Mouse (Mus musculus) naive thymus-derived CD4-positive, alpha-beta T cell, adult 2 months (primary cell): ENCODE results near the gene Mthfd2.

Experiments
- DNase-seq: peaks from one replicate; pipeline ENCODE4 v3.0.0-alpha.2; 2011; ENCODE audit warnings: low read depth

Mthfd2 gene

GRCm38 (mm10) chr6:83341387-83341786, 15.7 kb upstream of the Mthfd2 start:
- no peak for DNase-seq

GRCm38 (mm10) chr6:83327591-83328190, 2.0 kb upstream of the Mthfd2 start:
- no peak for DNase-seq

GRCm38 (mm10) chr6:83326761-83327160, 1.1 kb upstream of the Mthfd2 start:
- DNase-seq: peak; percentile 26

- no peak for DNase-seq
Measured at GRCm38 (mm10) chr6:83326394-83326736, 657 bp upstream of the Mthfd2 start.

- no peak for DNase-seq
Measured at GRCm38 (mm10) chr6:83323652-83324419, 1.9 kb downstream of the Mthfd2 start.

GRCm38 (mm10) chr6:83322794-83323193, 2.9 kb downstream of the Mthfd2 start:
- DNase-seq: no peak

GRCm38 (mm10) chr6:83321927-83322326, 3.8 kb downstream of the Mthfd2 start:
- DNase-seq: peak; percentile 49

GRCm38 (mm10) chr6:83317108-83317741, 8.5 kb downstream of the Mthfd2 start:
- peak; percentile 91 for DNase-seq

GRCm38 (mm10) chr6:83316022-83316421, 9.7 kb downstream of the Mthfd2 start:
- no peak for DNase-seq

- DNase-seq: no peak
Measured at GRCm38 (mm10) chr6:83315293-83315692, 10.4 kb downstream of the Mthfd2 start.

GRCm38 (mm10) chr6:83312514-83312913, 13.2 kb downstream of the Mthfd2 start:
- peak; percentile 77 for DNase-seq

GRCm38 (mm10) chr6:83312021-83312420, 13.7 kb downstream of the Mthfd2 start:
- peak; percentile 56 for DNase-seq

- no peak for DNase-seq
Measured at GRCm38 (mm10) chr6:83311206-83311605, 14.5 kb downstream of the Mthfd2 start.

GRCm38 (mm10) chr6:83309017-83309416, 16.7 kb downstream of the Mthfd2 start:
- DNase-seq: peak; percentile 55

- DNase-seq: no peak
Measured at GRCm38 (mm10) chr6:83302264-83302663, 23.4 kb downstream of the Mthfd2 start.

- DNase-seq: no peak
Measured at GRCm38 (mm10) chr6:83301294-83301693, 24.4 kb downstream of the Mthfd2 start.

GRCm38 (mm10) chr6:83300447-83301229, 25.1 kb downstream of the Mthfd2 start:
- DNase-seq: no peak

- DNase-seq: peak; percentile 34
Measured at GRCm38 (mm10) chr6:83280256-83280955, 45.3 kb downstream of the Mthfd2 start.

- peak; percentile 63 for DNase-seq
Measured at GRCm38 (mm10) chr6:83278881-83279280, 46.8 kb downstream of the Mthfd2 start.

GRCm38 (mm10) chr6:83277151-83277550, 48.6 kb downstream of the Mthfd2 start:
- DNase-seq: no peak

GRCm38 (mm10) chr6:83273733-83274132, 52.0 kb downstream of the Mthfd2 start:
- peak; percentile 55 for DNase-seq
